Mouse (Mus musculus) heart, adult 2 months (tissue): ENCODE measurements at regions not wholly inside any gene's neighbourhood (a gene's known extent, or its start where the extent isn't known, plus 50 kb on each side); places are given as distances from the start of the nearest gene placed in this dataset.

Source experiments
- CTCF ChIP-seq: fragments of 200-600 bp; IDR thresholded peaks from 2 replicates; pipeline ENCODE4 v1.8.1; 2022; ENCODE audit warnings: antibody characterized with exemption, mild to moderate bottlenecking, moderate library complexity
- EP300 ChIP-seq: fragments of 200-500 bp; IDR thresholded peaks from 2 replicates; pipeline ENCODE4 v1.6.1; 2011; ENCODE audit warnings: low read depth, low read length, control low read depth; ENCODE audit not compliant: insufficient read depth
- POLR2A ChIP-seq: fragments of 200-500 bp; IDR thresholded peaks from 2 replicates; pipeline ENCODE4 v1.6.1; 2011; ENCODE audit warnings: mild to moderate bottlenecking, low read depth, low read length, control low read depth; ENCODE audit not compliant: insufficient read depth

DNA sequence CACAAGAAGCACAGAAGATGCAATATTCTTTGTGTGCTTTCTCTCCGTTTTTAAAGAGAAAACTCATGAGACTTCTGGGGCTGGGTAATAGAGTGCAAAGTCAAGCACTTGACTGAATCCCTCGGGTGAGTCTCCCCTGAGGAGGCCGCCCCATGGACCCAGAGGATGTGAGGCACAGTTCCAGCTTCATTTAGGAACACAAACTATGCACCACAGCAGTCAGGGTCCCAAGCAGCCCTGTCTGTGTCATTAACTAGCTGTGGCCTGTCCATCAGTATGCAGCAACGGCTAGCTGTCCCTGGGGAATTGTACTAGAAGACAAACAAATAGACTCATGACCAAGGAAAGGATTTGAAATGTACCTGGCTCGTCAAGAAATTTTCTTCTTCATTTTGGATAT, 349.7 kb downstream of the Cbln4 start:
- TF ChIP-seq CTCF (no peak), POLR2A (no peak), EP300 (no peak)
